Mouse (Mus musculus) cortical plate, adult 2 months (tissue): ENCODE results near the gene Rtn4ip1. TPM values are rescaled to one million over a fixed set of nuclear protein-coding genes. Genes with fewer than 3 reads are reported as not detected.
"Not testable (repeated sequence)": the region's sequence is repeated elsewhere in the genome, so short reads cannot be mapped to it uniquely, and the experiment has no call there.

Source experiments
- H3K27ac ChIP-seq: fragments of 200-500 bp; 2 replicates; pipeline ENCODE4 v1.5.1; 2012; ENCODE audit warnings: low read length, control low read depth, inconsistent platforms; ENCODE audit not compliant: insufficient read depth
- H3K4me1 ChIP-seq: fragments of 200-500 bp; 2 replicates; pipeline ENCODE4 v1.6.1; 2011; ENCODE audit warnings: low read length; ENCODE audit not compliant: control insufficient read depth, insufficient read depth
- H3K4me3 ChIP-seq: fragments of 200-500 bp; 2 replicates; pipeline ENCODE4 v1.5.1; 2011; ENCODE audit warnings: mild to moderate bottlenecking, low read length, control low read depth; ENCODE audit not compliant: insufficient read depth
- CTCF ChIP-seq: fragments of 200-500 bp; IDR thresholded peaks from 2 replicates; pipeline ENCODE4 v1.5.1; 2011; ENCODE audit warnings: mild to moderate bottlenecking, control low read depth, low read length; ENCODE audit not compliant: insufficient read depth; ENCODE audit errors: extremely low read depth
- POLR2A ChIP-seq: fragments of 200-500 bp; IDR thresholded peaks from 2 replicates; pipeline ENCODE4 v1.6.1; 2011; ENCODE audit warnings: mild to moderate bottlenecking, low read length, control low read depth; ENCODE audit not compliant: insufficient read depth; ENCODE audit errors: extremely low read depth
- polyA plus RNA-seq: library from polyadenylated mRNA; depleted of rRNA; stranded (reverse); fragments of >200 nt; gene quantifications from 2 replicates; pipeline ENCODE4 v1.2.3, GENCODE M21; 2012

The Rtn4ip1 gene
- polyA plus RNA-seq, 1 experiment: 14.3 TPM

DNA sequence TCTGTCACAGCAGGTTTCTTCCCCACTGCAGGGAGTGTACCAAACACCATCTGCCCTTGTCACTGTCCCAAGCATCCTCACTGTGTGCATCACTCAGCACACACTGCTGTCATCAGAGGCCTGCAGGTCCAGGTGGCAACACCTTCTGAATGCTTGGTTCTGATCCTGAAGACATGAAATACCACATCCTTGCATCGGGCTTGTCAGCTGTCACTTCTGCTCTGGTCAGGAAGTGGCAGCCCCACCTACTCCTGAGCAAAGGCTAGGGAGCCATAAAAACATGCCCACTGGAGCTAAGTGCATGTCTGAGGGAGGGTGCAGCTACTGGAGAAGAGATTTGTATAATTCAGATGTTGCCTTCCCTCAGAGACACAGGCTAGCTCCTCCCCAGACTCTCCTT lies 78.5 kb downstream of the Rtn4ip1 start:
- Histone ChIP-seq H3K4me3 (no peak overlapping the region), H3K27ac (no peak overlapping the region), H3K4me1 (no peaks in the 10 kb centered on the region)
- no peak for TF ChIP-seq CTCF
- TF ChIP-seq POLR2A: no peak

DNA sequence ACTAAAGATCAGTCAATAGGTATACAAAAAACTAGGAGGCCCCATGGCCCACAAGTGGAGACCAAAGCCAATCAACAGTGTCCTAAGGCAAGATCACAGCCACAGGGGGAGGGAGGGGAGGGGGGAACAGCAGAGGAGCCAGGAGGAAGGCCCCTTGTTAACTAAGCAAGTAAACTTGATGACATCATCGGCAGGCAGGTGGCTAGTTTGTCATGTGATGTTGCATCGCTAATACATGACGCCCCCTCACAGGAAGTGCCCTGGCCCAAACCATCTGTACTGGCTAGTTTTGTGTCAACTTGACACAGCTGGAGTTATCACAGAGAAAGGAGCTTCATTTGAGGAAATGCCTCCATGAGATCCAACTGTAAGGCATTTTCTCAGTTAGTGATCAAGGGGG lies 79.1 kb downstream of the Rtn4ip1 start:
- not testable (repeated sequence) for H3K4me3 ChIP-seq, H3K4me1 ChIP-seq

DNA sequence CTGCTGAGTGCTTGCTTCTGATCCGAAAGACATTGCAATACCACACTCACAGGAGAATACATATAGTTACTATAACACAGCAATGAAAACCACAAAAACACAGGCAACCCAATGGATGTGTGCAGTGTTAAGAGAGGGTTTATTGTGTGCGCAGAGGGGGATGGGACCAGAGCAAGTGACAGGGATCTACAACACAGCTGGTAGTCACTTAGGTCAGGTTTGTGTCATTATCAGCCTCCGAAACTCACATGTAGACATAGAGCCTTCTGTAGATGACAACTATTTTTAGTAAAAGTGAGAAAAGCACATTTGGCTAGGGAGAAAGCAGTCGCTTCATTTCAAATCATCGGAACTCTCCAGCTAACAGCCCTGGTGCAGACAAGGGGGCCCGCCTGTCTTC lies 80.9 kb downstream of the Rtn4ip1 start:
- H3K4me3 ChIP-seq: no peak overlapping the region
- no peak overlapping the region for H3K27ac ChIP-seq
- TF ChIP-seq CTCF: no peak
- TF ChIP-seq POLR2A: no peak
- no peaks in the 10 kb centered on the region for H3K4me1 ChIP-seq

More for the DNA sequence above, 79.1 kb downstream of the Rtn4ip1 start:
- H3K27ac ChIP-seq: not testable (repeated sequence)

DNA sequence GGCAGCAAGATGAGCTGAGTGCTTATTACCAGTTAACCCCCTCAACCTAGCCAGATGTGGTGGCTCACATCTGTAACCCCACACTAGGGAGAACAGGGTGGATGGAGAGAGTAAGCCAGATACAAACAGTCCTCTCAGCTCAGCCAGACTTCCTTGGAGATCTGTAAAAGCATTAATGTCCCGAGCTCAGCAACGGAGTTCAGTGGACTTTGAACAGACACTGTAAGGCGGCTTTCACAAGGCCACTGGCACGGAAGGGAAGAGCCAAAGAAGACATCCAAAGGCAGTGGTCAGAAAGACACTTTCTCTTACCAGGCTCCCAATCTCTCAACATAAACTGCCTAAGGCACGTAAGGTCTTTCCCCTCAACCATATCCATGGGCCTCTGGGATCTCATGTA lies 81.6 kb downstream of the Rtn4ip1 start:
- no peak overlapping the region for H3K27ac ChIP-seq
- H3K4me3 ChIP-seq: no peak overlapping the region
- TF ChIP-seq CTCF (no peak), POLR2A (no peak)
- H3K4me1 ChIP-seq: no peaks in the 10 kb centered on the region

DNA sequence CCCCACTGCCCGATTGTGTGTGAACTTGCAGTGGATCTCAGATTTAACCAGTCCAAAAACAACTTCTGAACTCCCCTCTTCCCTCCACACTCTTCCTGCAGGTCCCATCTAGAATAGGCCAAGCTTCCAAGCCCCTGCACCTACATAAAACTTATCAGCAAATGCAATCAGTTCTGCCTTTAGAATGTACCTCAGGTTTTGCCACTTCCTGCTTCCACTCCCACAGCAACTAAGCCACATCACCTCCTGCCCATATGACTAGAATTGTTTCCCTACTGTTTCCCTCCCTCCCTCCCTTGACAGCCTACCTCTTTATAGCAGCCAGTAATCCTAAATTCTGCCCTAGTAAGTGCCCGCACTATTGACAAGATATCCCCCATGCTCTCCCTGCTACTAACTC lies 82.3 kb downstream of the Rtn4ip1 start:
- TF ChIP-seq CTCF (no peak), POLR2A (no peak)
- Histone ChIP-seq H3K27ac (no peak overlapping the region), H3K4me1 (no peaks in the 10 kb centered on the region), H3K4me3 (no peak overlapping the region)

DNA sequence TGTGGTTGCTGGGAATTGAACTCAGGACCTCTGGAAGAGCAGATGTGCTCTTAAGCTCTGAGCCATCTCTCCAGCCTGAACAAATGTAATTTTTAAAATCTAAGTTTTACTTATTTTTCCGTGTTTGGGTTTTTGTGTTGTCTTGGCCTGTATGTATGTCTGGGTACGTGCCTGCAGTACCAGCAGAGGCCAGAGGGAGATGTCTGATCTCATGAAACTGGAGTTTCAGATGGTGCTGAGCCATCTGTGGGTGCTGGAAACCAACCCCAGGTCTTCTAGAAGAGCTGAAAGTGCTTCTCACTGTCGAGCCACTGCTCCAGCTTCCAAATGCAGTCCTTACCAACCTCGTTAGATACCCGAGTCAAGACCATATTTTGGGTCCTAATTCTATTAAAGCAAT lies 89.7 kb downstream of the Rtn4ip1 start:
- Histone ChIP-seq H3K27ac (no peak overlapping the region), H3K4me1 (no peaks in the 10 kb centered on the region), H3K4me3 (no peak overlapping the region)
- TF ChIP-seq POLR2A (no peak), CTCF (no peak)

DNA sequence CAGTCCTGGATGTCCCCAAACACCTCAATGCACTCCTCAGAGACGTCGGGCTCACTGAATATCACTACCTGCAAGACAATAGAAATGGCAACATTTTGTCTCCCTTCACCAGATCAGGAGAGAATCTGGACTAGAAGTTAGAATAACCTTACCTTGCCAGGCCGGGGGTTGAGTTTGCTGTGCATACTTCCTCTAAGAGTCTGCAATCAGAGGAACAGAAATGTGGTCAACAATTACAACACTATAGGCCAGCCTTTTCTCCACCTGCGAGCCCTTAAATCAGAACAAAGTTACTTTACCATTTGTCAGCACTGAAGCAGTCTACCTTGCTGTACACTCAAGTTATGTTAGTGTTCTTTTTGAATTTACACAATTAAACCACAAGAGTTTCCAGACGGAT lies 90.9 kb downstream of the Rtn4ip1 start:
- TF ChIP-seq POLR2A: no peak
- no peak for TF ChIP-seq CTCF
- Histone ChIP-seq H3K27ac (no peak overlapping the region), H3K4me1 (no peaks in the 10 kb centered on the region), H3K4me3 (no peak overlapping the region)

DNA sequence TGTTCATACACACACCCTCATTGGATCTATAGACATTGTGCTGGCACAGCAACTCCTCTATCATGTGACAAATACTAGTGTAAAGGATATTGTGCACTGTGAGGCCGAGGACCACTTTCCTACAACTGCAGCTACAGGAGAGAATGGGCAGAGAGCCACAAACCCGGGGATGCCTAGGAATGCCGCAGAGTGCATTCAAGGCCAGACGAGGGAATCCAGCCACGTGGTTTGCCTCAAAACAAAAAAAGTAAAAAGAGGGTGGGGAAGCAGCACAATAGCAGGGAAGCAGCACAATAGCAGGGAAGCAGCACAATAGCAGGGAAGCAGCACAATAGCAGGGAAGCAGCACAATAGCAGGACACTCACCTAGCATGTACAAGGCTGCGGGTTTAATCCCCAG lies 91.6 kb downstream of the Rtn4ip1 start:
- Histone ChIP-seq H3K27ac (no peak overlapping the region), H3K4me1 (no peaks in the 10 kb centered on the region), H3K4me3 (no peak overlapping the region)
- TF ChIP-seq POLR2A: no peak
- TF ChIP-seq CTCF: no peak

DNA sequence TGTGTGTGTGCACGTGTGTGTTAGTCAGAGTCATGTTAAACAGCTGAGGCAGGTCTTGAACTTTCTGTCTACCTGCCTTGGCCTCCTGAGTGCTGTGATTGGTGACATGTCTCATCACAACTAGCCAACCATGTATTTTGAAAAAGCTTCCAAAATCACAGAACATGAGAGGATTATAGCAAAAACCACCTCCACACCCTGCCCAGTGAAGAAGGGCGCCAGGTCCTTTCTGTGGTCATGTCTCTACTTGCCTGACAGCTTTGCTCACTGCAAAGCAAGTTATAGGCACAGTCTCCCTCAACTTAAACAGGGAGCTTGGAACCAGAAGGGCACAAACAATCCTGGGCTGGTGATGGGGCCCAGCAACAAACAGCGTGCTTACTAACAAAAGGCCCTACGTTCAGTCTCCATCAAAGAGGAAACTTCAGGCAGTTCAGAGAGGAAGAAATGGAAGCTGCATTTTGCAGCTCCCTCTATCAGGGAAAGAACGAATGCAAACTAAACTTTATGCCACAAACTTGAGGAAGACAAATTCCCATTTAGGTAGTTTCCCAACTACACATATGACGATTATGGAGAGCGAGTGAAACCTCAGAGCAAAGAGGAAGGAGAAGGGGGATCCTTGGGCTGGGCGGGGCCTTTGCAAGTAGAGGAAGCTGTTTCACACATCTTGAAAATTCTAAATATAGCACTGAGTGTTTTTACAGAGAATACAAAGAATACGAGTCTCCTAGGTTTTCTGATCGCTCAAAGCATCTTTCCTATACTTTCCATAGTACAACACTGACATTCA lies 94.4 kb downstream of the Rtn4ip1 start:
- Histone ChIP-seq H3K4me1 (no peaks in the 10 kb centered on the region), H3K4me3 (no peak overlapping the region), H3K27ac (no peak overlapping the region)
- TF ChIP-seq CTCF (no peak), POLR2A (no peak)

DNA sequence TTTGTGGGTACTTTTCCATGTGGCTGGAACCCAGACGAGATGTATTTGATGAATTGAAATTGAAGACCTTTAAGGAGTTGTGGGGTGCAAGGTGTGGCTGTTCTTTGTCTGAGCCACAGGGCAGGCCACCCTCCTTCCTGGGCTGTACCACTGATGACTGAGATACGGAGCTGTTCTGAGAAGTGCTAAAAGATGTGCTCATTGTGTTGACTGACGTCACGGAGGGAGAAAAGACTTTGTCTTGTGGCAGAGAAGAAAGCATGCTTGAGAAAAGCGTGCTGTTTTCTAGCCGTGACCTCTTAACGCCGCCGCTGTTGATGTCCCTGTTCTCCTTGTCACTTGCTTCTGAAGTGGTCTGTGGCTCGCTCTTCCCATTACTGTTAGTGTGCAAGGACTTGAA lies 95.7 kb downstream of the Rtn4ip1 start:
- H3K27ac ChIP-seq: no peak overlapping the region
- no peaks in the 10 kb centered on the region for H3K4me1 ChIP-seq
- TF ChIP-seq POLR2A (no peak), CTCF (no peak)
- H3K4me3 ChIP-seq: no peak overlapping the region
